Mouse (Mus musculus): ENCODE data around the gene Palm.

Gene Palm

DNA sequence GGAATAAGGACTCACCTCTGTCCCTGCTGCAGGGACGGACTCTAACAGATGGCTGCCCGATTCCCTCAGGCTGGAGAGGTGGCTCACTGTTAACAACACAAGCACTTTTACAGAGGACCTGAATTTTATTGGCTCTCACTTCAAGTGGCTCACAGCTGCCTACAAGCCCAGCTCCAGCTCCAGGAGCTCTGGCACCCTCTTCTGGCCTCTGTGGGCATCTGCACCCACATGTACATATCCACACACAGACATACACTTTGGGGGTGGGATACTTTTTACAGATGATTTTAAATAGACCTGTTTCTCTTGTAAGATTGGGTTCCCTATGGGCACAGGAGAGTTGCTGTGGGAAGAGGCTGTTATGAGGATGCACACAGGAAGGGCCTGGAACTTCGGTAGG is 21.1 kb upstream of the Palm start:
- DNase-seq (ENCODE audit: low read depth) = no peak

DNA sequence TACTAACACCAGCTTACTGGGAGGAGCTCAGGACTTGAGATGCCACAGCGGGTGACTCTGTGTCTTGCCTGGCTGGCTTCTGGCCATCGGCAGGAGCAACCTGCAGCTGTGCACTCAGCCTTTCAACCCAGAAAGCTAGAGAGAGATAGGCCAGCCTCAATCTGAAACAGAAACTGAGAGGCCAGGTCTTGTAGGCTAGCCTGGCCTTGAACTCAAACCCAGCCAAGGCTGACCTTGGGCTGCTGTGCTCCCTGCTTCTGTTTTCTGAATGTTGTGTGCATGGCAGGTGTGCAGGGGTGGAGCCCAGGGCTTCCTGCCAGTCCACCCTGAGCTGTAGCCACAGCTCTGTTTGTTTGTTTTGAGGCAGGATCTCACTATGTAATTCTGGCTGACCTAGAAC is 20.2 kb upstream of the Palm start:
- no peak for DNase-seq (ENCODE audit: low read depth)

DNA sequence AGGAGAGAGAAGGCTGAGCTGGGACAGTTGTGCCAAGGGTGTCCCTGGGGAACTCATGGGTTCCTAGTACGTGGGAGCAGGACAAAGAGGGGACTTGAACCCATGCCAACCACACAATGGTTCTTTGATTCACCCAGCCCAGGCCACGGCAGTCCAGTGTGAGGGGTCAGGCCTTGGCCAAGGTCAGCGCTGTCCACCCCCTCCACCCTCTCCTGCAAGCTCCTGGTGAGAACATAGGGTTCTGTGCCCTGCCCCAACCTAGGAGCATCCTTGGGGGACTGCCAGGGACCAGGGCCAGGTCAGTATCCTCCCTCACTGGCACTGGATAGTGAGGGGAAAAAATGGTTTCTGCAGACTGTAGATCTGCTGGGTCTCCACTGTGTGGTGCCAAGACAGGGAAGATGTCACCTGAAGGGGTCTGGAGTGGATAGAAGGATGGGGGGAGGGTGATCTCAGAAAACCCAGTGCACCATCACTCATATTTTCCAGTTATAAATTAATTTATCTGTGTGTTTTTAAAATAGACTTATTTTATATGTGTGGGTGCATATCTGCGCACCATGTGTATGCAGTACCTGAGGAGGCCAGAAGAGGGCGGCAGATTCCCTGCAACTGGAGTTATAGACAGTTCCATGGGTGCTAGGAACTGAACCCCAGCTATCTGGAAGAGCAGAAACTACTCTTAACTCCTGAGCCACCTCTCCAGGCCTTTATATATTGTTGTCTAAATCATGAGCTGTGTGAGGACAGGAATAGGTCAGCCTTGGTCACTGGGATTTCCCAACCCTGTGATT is 18.7 kb upstream of the Palm start:
- DNase-seq (ENCODE audit: low read depth) = no peak

- no peak for DNase-seq (ENCODE audit: low read depth)
Measured at GRCm38 (mm10) chr10:79777103-79777531, 16.3 kb upstream of the Palm start, which contains the start of gene Fstl3. Gene Fstl3, plus strand, starts transcription at chr10:79777272.

GRCm38 (mm10) chr10:79778006-79778405 is 15.4 kb upstream of the Palm start:
- DNase-seq (ENCODE audit: low read depth) = no peak

GRCm38 (mm10) chr10:79779193-79779592 is 14.2 kb upstream of the Palm start:
- DNase-seq (ENCODE audit: low read depth) = no peak

- DNase-seq (ENCODE audit: low read depth) = peak; percentile 94
Measured at GRCm38 (mm10) chr10:79779784-79780663, 13.3 kb upstream of the Palm start.

GRCm38 (mm10) chr10:79780664-79781015 is 12.7 kb upstream of the Palm start:
- DNase-seq (ENCODE audit: low read depth) = peak; percentile 75

- no peak for DNase-seq (ENCODE audit: low read depth)
Measured at GRCm38 (mm10) chr10:79781139-79781538, 12.2 kb upstream of the Palm start.

DNA sequence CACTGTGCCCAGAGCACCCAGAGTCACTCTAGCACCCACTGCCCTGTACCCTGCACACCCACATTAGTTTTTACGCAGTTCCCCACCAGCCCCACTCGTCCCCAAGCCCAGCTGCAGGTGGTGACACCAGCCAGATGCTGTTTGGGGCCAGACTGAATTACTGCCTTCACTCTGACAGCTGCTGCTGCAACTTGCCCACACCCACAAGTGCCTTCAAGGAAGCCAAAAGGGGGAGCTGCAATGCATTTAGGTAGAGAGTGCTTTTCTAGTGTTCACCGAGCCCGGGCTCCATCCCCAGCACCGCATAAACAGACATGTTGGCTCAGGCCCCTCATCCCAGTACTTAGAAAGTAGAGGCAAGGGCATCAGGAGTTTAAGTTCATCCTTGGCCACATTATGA is 11.4 kb upstream of the Palm start:
- DNase-seq (ENCODE audit: low read depth) = no peak

DNA sequence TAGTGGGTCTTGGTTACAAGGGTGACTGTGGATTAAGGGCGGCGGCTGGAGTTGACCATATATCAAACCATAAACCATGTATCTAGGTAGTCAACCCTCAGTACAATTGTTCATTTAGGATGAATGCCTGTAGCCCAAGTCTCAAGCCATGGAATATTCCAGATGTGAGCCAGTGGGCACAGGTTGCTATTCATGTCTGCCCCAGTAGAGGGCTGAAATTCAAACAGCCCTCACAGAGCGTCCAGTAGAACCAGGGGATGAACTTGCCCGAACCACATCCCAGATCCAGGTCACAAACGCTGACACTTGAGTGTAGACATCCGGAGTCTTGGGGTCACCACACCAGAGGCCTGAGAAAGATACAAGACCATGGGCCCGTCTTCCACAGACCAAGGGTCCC is 10.3 kb upstream of the Palm start:
- no peak for DNase-seq (ENCODE audit: low read depth)

DNA sequence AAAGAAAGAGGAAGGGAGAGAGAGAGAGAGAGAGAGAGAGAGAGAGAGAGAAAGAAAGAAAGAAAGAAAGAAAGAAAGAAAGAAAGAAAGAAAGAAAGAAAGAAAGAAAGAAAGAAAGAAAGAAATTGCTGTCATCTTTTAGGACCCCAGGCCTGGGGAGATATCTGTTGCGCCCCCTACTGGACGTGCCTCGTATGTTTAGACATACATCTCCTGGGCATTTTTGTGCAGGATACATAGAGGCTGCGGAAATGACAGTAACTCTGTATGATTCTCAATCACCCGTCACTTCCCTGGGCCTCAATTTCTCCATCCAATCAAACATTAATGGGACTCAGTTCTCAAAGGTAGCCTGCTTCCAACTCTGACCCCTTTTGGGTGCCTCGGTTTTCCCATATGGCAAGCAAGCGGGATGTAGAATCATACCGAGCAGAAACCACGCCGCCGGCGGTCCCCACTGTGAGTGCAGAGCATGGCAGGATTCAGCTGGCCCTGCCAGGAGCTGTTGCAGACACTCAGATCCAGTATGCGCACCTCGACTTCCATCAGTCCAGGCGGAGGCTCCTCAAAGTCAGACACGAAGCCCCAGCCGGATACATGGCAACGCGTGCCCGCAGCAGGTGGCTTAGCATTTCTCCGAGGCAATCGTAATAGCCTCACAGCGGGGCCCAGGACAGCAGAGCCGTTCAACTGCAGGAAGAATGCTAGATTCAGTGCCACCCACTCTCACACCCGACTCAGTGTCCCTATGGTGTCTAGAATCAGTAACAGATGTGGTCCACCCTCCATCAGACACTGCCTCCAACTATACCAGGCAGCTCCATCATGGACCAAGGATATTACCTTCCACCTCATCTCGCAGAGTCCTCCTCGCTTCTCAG is 9.2 kb upstream of the Palm start:
- peak; percentile 51 for DNase-seq (ENCODE audit: low read depth)

GRCm38 (mm10) chr10:79788386-79789158 is 4.8 kb upstream of the Palm start:
- peak; percentile 66 for DNase-seq (ENCODE audit: low read depth)

DNA sequence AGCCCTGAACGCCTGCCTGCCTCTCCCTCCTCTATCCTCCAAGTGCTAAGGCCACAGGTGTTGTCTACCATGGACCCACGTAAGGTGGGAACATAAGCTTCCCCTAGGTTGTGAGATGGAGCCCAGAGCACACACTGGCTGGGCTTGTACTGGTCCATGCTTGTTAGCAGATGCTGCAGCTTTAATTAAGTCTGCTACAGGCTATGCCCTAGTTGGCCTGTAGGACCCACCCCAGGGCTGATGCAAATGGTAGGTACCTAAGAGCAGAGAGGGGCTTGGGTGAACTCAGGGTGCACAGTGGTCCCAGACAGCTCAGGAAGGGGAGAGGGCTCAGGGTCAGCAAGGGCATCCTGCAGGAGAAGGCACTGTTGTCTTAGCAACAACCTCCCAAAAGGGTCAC is 3.8 kb upstream of the Palm start:
- no peak for DNase-seq (ENCODE audit: low read depth)

DNA sequence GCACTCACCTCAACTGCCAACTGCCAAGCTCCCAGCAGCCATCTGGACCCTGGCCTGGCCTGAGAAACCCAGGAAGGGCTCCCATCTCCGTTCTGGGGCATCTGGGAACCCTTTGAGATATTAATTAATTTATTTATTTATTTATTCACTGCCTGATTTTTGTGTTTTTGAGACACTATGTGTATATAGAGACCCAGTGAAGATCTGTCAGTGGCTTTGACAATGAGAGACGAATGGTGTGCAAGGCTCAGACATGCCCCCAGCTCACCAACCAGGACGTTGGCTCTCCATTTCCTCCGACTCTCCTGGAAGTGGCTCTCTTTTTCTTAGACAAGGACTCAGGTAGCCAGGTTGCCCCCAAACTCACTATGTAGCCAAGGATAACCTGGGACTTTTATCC is 2.5 kb upstream of the Palm start, which contains the start of gene Prss57:
Gene Prss57 (minus strand): TSS at position 101 of the 400 bp plus-strand sequence.
- no peak for DNase-seq (ENCODE audit: low read depth)

DNA sequence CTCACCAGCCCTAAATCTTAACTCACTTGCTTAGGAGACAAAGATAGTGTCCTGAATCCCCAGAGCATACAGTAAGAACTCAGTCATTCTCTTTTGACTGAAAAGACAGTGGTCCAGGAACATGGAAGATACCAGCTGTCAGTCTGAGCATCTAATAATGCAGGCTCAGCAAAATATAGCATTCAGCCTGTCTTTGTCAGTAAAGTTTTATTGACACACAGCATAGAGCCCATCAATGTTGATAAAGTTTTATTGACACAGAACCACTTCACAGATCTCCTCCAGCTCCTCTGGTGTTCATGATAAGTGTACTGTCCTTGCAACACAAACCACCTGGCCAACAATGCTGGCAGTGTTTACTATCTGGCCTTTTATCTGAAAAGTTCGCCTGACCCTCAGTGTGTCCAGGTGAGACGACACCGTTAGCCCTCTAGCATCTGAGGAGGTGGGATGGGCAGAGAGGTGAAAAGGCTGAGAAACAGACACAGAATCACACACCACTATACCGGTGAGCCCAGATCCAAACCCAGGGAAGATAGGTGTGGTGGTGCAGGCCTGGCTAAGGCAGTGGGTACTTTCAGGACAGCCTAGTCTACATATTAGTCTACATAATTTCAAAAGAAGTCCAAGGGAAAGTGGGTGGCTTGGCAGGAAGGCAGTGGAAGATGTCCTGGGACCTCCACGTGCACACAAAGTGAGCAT is 882 bp upstream of the Palm start:
- DNase-seq (ENCODE audit: low read depth) = no peak

DNA sequence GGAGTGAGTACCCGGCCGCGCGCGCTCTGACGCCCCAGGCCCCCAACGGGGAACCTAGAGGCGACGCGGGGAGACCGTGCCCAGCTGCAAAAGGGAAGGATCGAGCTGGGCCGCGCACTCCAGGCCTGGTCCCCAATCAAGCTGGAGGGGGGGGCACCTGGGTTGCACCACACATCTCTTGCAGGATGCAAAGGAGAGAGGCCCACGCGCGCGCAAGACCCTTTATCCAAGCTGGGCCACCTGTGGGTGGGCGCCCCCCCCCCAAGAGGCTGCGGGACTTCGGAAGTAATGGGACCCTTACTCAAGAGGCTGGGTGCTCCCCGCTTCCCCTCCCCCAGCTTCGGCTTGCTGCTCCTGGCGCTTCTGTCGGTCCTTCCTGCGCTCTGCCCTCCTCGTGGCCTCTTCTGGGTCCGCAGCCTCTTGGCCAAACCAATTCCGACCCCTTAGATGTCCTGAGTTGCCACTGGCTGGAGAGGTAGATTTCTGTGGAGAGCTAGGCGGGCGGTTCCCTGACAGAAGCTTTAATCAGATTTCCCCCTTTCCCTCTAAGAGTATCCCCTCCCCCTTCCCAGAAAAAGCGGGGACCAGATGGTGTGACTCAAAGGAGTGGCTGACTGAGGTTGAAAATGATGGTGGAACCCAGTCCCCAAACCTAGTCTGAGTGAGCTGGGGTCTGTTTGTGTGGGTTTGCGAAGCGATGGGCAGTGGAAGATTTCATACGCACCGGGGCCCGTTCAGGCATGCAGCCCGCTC is 542 bp downstream of the Palm start:
- no peak for DNase-seq (ENCODE audit: low read depth)

GRCm38 (mm10) chr10:79794491-79794931 is 1.1 kb downstream of the Palm start:
- no peak for DNase-seq (ENCODE audit: low read depth)

DNA sequence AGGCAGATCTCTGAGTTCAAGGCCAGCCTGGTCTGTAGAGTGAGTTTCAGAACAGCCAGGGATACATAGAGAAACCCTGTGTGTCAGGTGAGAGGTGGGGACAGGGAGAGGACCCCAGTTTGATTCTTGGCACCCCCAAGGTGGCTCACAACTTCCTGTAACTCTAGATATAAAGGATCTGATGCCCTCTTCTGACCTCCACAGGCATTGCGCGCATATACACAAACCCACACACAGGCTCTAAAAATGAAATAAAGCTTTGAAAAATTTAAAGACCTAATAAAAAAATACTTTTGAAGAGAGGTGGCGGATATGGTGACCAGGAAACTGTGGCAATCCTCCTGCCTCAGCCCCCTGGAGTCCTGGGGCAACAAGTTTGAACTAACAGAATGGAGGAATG is 2.5 kb downstream of the Palm start:
- no peak for DNase-seq (ENCODE audit: low read depth)

DNA sequence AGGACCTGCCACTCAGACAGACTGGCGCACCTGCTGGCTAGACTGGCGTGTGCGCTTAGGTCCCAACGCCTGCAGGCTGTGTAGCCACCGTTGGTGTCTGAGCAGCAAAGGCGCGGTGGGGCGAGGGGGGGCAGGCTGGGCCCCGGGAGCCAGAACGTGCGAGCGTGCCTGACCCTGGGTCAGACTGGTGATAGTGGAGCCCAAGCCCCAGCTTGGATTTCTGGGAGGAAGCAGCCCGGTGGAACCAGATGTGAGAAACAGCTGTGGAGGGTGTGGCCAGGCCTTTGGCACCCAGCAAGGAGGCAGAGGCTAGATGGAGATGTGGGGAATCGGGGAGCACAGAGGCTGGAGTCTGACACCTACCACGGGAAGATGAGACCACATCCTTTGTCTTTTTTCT is 4.0 kb downstream of the Palm start:
- DNase-seq (ENCODE audit: low read depth) = no peak

All from c-Kit-positive CD71-positive TER-119-negative erythroid progenitor cells, embryonic 14.5 days (primary cell).